Mouse (Mus musculus) midbrain, embryonic 13.5 days (tissue): ENCODE measurements around the gene Grhl3. TPM values are rescaled to one million over a fixed set of nuclear protein-coding genes. Genes with fewer than 3 reads are reported as not detected.
A peak's percentile ranks its signal among the peaks of the same experiment; 100 is the strongest.

Source experiments
- ATAC-seq: fragments of 200-750 bp; cut with Nextera tagmentation; 2 replicates; pipeline ENCODE4 v1.8.0; 2017; ENCODE audit warnings: mild to moderate bottlenecking, moderate TSS enrichment, moderate library complexity
- H3K27ac ChIP-seq: fragments of 300-500 bp; sonication (generic); 2 replicates; pipeline ENCODE4 v1.5.1; 2015; ENCODE audit warnings: inconsistent platforms, mild to moderate bottlenecking, moderate library complexity
- H3K27me3 ChIP-seq: fragments of 300-500 bp; sonication (generic); 2 replicates; pipeline ENCODE4 v1.6.1; 2015; ENCODE audit warnings: mild to moderate bottlenecking, inconsistent platforms
- H3K36me3 ChIP-seq: fragments of 300-500 bp; sonication (generic); 2 replicates; pipeline ENCODE4 v1.6.1; 2015; ENCODE audit warnings: mild to moderate bottlenecking, inconsistent platforms
- H3K4me1 ChIP-seq: fragments of 300-500 bp; sonication (generic); replicated peaks from 2 replicates; pipeline ENCODE4 v1.6.1; 2015; ENCODE audit warnings: inconsistent platforms
- H3K4me2 ChIP-seq: fragments of 300-500 bp; sonication (generic); replicated peaks from 2 replicates; pipeline ENCODE4 v1.6.1; 2015; ENCODE audit warnings: moderate library complexity, mild to moderate bottlenecking, inconsistent platforms
- H3K4me3 ChIP-seq: fragments of 300-500 bp; sonication (generic); replicated peaks from 2 replicates; pipeline ENCODE4 v1.5.1; 2015; ENCODE audit warnings: mild to moderate bottlenecking, inconsistent platforms
- H3K9ac ChIP-seq: fragments of 300-500 bp; sonication (generic); replicated peaks from 2 replicates; pipeline ENCODE4 v1.6.1; 2015; ENCODE audit warnings: mild to moderate bottlenecking, inconsistent platforms
- H3K9me3 ChIP-seq: fragments of 300-500 bp; sonication (generic); 2 replicates; pipeline ENCODE4 v1.6.1; 2016; ENCODE audit warnings: mild to moderate bottlenecking, inconsistent platforms
- WGBS: fragments of 180-500 bp; shearing (Covaris S2); methylation state at CpG from one replicate; pipeline ENCODE4 v1.1.7; 2015; 5-methylcytosine and 5-hydroxymethylcytosine counted together
- microRNA-seq: library from miRNA; unstranded; fragments of <30 nt; microRNA quantifications from one replicate; pipeline ENCODE4, GENCODE M21; 2016
- polyA plus RNA-seq: library from polyadenylated mRNA; unstranded; fragments of >200 nt; fragmentation: Nextera tagmentation; extraction: Ambion mirVana; gene quantifications from 2 replicates; pipeline ENCODE4 v1.2.1, GENCODE M21; 2015

Gene Grhl3
- polyA plus RNA-seq, 1 experiment from 2014 or later = 2.8 TPM

DNA sequence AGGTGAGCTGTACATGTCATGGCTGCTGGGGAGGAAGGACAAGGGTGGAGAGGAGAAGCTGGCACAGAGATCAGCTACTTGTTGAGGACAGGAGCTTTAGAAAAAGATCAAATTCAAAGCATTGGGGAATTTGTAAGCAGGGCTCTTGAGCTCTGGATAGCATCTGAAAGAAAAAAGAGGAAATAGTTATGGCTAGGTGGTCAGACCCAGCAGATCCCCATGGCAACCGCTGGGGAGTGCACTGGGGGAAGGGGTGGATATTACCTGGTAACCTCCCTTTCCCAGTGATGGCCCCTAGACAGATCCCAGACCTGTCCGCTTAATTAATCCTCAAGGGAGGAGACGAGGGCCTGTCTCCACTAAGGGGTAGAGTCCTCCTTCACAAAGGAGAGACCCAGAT, 73.6 kb downstream of the Grhl3 start:
- no peaks in the 10 kb centered on the region for H3K36me3 ChIP-seq
- peaks cover 9% of the 10 kb centered on the region for H3K4me1 ChIP-seq
- H3K4me2 ChIP-seq = no peak overlapping the region
- H3K27ac ChIP-seq = no peak overlapping the region
- ATAC-seq = no peak
- H3K9me3 ChIP-seq = peaks cover 8% of the 10 kb centered on the region
- 0 out of 2 replicates have a peak, but pooled peaks cover 3% of the 10 kb centered on the region for H3K27me3 ChIP-seq
- H3K9ac ChIP-seq = no peak overlapping the region
- WGBS = 79% methylated on average over 3 of the region's 3 CpGs
- H3K4me3 ChIP-seq = no peak overlapping the region

GRCm38 (mm10) chr4:135498136-135498535, 75.3 kb downstream of the Grhl3 start:
- H3K9me3 ChIP-seq = peaks cover 8% of the 10 kb centered on the region
- H3K4me3 ChIP-seq = no peak overlapping the region
- no peaks in the 10 kb centered on the region for H3K36me3 ChIP-seq
- 83% methylated on average over 6 of the region's 6 CpGs for WGBS
- H3K4me1 ChIP-seq = peaks cover 18% of the 10 kb centered on the region
- 0 out of 2 replicates have a peak, but pooled peaks cover 3% of the 10 kb centered on the region for H3K27me3 ChIP-seq
- no peak for ATAC-seq
- H3K9ac ChIP-seq = no peak overlapping the region
- no peak overlapping the region for H3K27ac ChIP-seq
- no peak overlapping the region for H3K4me2 ChIP-seq

- Histone ChIP-seq H3K27ac (no peak overlapping the region), H3K9ac (no peak overlapping the region), H3K36me3 (peaks cover under 1% of the 10 kb centered on the region), H3K9me3 (peaks cover 6% of the 10 kb centered on the region), H3K4me2 (peak overlapping the region; percentile 97), H3K4me3 (peak overlapping the region; percentile 75; the same call in 1 of the 2 replicates), H3K4me1 (peaks cover 20% of the 10 kb centered on the region), H3K27me3 (peaks cover 11% of the 10 kb centered on the region; the same call in 1 of the 2 replicates)
- 16% methylated on average over 18 of the region's 18 CpGs for whole genome bisulfite sequencing
- ATAC-seq = no peak
Measured at GRCm38 (mm10) chr4:135495810-135496209, 77.6 kb downstream of the Grhl3 start.

- Histone ChIP-seq H3K27ac (no peak overlapping the region), H3K4me1 (peaks cover 20% of the 10 kb centered on the region), H3K9me3 (peaks cover 2% of the 10 kb centered on the region), H3K36me3 (peaks cover 5% of the 10 kb centered on the region), H3K27me3 (peaks cover 13% of the 10 kb centered on the region; the same call in 1 of the 2 replicates), H3K4me2 (peak overlapping the region; percentile 97), H3K4me3 (peak overlapping the region; percentile 75), H3K9ac (peak overlapping the region; percentile 66; the same call in 1 of the 2 replicates)
- ATAC-seq = no peak
- 9% methylated on average over 9 of the region's 9 CpGs for WGBS
Measured at GRCm38 (mm10) chr4:135495397-135495791, 78.0 kb downstream of the Grhl3 start.

DNA sequence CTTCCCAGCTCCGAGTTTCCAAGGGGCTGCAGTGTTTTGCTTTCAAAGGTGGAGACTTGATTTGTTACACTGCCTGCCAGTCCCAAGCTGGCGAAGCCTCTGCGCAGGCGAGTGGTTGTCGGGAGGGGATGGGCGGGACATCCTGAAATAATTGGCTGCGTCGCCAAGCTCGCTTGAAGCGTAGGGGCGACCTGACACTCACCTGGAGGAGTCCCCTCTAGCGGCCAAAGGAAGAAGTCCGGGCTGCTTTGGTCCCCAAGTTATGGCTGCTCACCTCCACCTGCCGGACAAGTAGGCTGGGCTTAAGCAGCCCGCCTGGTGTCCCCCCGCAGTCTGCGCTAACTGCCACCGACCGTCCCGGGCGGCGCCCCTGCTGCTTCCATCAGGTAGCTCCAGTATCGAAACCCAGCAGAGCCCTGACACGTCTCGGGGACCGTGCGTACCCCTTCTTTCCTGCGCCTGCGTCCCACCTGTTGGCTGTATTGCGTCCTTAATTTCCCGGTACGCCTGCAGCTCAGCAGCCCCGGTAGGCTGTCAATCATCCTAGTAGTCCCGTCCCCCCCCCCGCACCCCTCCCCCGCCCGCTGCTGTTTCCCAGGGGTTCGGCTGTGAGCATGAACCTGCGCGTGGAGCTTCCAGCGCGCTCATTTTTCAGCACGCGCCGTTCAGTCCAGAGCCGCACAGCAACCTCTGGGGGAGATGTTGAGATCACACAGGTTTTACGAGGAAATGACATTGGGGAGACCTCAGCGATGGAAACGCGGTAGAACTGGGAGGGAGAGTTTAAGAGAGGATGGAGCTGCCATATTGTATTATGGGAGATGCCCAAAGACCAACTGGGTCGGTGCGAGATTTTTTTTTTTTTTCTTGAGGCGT, 78.7 kb downstream of the Grhl3 start, which contains the start of the genes Stpg1 and Nipal3:
Gene Stpg1 (plus strand): TSS at position 270 of the 876 bp plus-strand sequence.
Gene Nipal3 (minus strand): TSS at position 518 of the 876 bp plus-strand sequence.
- Histone ChIP-seq H3K4me2 (peak within 1 kb of the TSS; percentile 97), H3K9ac (peak within 1 kb of the TSS; percentile 66), H3K27me3 (peaks cover 13% of the 10 kb centered on the region; the same call in 1 of the 2 replicates), H3K4me3 (peak within 1 kb of the TSS; percentile 75), H3K9me3 (no peaks in the 10 kb centered on the region), H3K4me1 (peaks cover 20% of the 10 kb centered on the region), H3K27ac (peak within 1 kb of the TSS; percentile 48), H3K36me3 (peaks cover 11% of the 10 kb centered on the region)
- under 1% methylated on average over 53 of the region's 53 CpGs for WGBS
- peak; percentile 98 for ATAC-seq

DNA sequence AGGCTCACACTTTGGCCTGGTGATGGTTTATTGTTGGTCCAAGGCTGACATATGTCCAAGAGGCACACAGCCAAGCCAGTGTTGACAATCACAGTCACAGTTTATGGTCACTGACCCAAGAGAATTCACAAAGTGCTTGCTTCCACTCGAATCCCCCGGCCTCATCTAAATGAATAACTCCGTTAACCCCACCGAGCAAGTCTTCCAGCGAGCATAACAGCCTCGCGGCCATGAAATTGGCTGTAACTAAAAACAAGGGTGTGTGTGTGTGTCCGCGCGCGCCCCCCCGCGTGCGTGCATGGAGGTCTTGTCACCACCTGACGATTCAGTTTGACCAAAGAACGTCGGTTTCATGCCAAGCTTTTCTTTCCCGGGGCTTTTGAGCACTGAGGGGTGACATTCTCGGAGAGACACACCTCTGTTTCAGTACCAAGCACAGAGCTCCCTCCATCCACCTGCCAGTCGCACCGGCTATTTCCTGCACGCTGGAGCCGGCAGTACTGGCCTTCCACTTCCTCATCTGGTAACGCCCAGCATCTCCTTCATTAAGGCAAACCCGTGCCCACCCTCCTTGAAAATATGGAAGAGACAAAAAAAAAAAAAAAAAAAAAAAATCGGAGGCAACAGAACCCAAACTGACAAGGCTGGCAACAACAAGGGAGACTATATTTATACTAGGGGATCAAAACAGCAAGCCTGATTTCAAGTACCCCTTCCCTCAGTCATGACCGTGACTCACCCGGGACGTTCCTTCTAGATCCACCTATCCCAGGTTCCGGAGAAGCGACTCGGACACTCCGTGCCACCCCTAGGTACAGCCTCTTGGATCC, 79.5 kb downstream of the Grhl3 start:
- WGBS = 1% methylated on average over 33 of the region's 33 CpGs
- Histone ChIP-seq H3K4me1 (peaks cover 20% of the 10 kb centered on the region), H3K9ac (peak overlapping the region; percentile 57), H3K4me2 (peak overlapping the region; percentile 97), H3K27ac (no peak overlapping the region; the same call in none of the 2 replicates), H3K36me3 (peaks cover 18% of the 10 kb centered on the region), H3K4me3 (peak overlapping the region; percentile 75), H3K9me3 (0 out of 2 replicates have a peak, but pooled peaks cover 3% of the 10 kb centered on the region), H3K27me3 (peaks cover 13% of the 10 kb centered on the region; the same call in 1 of the 2 replicates)
- peak; percentile 31; the same call in 1 of the 2 replicates for ATAC-seq

DNA sequence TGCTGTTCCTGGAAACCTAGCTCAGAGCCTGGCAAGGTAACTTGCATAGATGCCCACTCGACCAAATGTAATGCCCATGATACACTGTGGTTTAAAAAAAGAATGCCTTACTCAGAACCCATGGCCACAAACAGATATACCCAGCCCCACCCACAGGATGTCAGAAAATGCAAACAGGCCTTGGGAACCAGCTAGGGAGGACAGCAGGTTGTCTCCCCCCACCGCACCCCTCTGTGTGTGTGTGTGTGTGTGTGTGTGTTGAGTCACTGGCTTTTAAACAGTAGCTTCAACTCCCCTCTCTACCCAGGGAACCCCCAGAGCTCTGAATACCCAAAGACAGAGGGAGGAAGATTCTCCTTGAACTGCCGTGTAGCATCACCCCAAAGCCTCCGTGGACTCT, 80.2 kb downstream of the Grhl3 start:
- peaks cover 20% of the 10 kb centered on the region for H3K4me1 ChIP-seq
- peaks cover 25% of the 10 kb centered on the region for H3K36me3 ChIP-seq
- H3K4me2 ChIP-seq = peak overlapping the region; percentile 97
- WGBS = 48% methylated on average over 4 of the region's 4 CpGs
- no peak overlapping the region for H3K27ac ChIP-seq
- H3K9me3 ChIP-seq = 0 out of 2 replicates have a peak, but pooled peaks cover 3% of the 10 kb centered on the region
- H3K9ac ChIP-seq = peak overlapping the region; percentile 57; the same call in 1 of the 2 replicates
- H3K27me3 ChIP-seq = peaks cover 13% of the 10 kb centered on the region; the same call in 1 of the 2 replicates
- peak overlapping the region; percentile 75 for H3K4me3 ChIP-seq
- no peak for ATAC-seq

Small RNA genes lying within 50 kb of the gene (microRNA-seq; reads per million reads assigned to microRNA genes)
- gene Gm25317 = not detected

Other genes with a start within 250 kb of the Grhl3 start
- 211 and 246 TPM in 2 replicates for gene Srrm1, start 220.3 kb downstream of the Grhl3 start, polyA plus RNA-seq
- gene Ncmap, start 175.4 kb downstream of the Grhl3 start, polyA plus RNA-seq = 0.63 and 0.93 TPM in 2 replicates
- 26.4 and 27.0 TPM in 2 replicates for gene Rcan3, start 139.8 kb downstream of the Grhl3 start, polyA plus RNA-seq
- 0.93 and 1.3 TPM in 2 replicates for gene Stpg1, start 78.8 kb downstream of the Grhl3 start, polyA plus RNA-seq
- 6.8 and 7.5 TPM in 2 replicates for gene Nipal3, start 78.6 kb downstream of the Grhl3 start, polyA plus RNA-seq
- gene Ifnlr1, start 112.7 kb upstream of the Grhl3 start, polyA plus RNA-seq = 0.10 and 0.16 TPM in 2 replicates
- gene Il22ra1, start 154.5 kb upstream of the Grhl3 start, polyA plus RNA-seq = not detected in 2 replicates
- 0.13 and 0.15 TPM in 2 replicates for gene Myom3, start 186.1 kb upstream of the Grhl3 start, polyA plus RNA-seq